Mouse (Mus musculus): Measurements from ENCODE around the gene 4930432K21Rik. TPM values are rescaled to one million over a fixed set of nuclear protein-coding genes. Genes with fewer than 3 reads are reported as not detected.

Gene 4930432K21Rik
- polyA plus RNA-seq, 1 experiment, result not detected

DNA sequence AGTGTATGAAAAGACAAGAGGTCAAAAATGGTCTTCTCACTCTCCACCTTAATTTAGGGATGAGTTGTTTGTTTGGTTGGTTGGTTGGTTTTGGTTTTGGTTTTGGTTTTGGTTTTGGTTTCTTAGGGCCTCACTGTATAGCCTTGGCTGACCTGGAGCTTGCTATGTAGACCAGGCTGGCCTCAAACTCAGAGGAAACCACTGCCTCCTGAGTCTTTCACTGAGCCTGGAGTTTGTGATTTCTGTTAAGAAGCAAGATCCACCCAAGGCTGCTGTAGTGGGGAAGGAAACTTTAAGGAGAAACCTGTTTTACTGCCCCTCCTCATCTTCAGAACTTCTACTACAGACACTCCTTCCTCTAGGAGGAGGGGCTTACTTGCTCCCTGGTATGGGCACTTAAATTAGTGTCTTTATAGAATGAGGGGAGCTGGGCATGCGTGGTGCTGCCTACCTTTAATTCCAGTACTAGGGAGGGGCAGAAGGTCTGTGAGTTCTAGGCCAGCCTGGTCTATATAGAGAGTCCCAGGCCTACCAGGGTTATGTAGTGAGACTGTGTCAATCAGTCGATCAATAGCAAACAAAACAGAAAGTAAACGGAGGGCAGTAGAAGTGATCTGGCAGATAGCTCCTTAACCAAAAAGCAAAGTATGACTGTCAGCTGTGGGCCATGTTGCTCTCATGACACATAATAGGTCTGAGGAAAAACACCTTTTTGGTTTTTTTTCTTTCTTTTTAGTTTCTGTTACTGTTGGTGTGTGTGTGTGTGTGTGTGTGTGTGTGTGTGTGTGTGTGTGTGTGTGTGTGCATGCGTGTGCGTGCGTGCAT, 41.4 kb upstream of the 4930432K21Rik start:
- Histone ChIP-seq H3K4me1 (ENCODE audit: control insufficient read depth) (peaks cover 35% of the 10 kb centered on the region), H3K27me3 (ENCODE audit: control insufficient read depth) (no peaks in the 10 kb centered on the region), H3K9me3 (ENCODE audit: control insufficient read depth, low read length) (peaks cover 2% of the 10 kb centered on the region; the same call in 1 of the 2 replicates), H3K4me3 (replicated peaks) (no peak overlapping the region), H3K36me3 (ENCODE audit: control insufficient read depth) (peaks cover 17% of the 10 kb centered on the region)
- TF ChIP-seq TAL1 (IDR thresholded peaks at IDR 0.05; ENCODE audit: low read length), result no peak
- no peak for TF ChIP-seq GATA1 (IDR thresholded peaks at IDR 0.05; ENCODE audit: low read length)

DNA sequence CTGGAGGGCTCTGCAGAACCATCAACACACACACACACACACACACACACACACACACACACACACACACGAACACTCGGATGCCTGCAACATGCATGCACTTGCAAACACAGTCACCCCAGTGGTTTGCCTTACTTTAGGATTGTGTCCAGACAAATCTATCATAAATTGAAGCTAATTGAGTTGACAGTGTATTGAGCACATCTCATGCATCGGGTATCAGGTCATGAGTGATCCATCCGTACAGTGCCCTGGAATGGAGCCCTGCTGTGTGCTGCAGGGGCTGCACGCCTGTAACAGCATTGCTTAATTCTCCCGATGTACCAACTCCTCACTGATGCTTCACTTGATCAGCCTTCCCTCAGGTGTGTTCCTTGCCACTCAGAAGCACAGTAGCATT, 32.2 kb upstream of the 4930432K21Rik start:
- Histone ChIP-seq H3K9me3 (ENCODE audit: control insufficient read depth, low read length) (no peaks in the 10 kb centered on the region), H3K27me3 (ENCODE audit: control insufficient read depth) (no peaks in the 10 kb centered on the region)

GRCm38 (mm10) chr8:84122151-84122550, 25.7 kb upstream of the 4930432K21Rik start:
- H3K36me3 ChIP-seq (ENCODE audit: control insufficient read depth), result no peaks in the 10 kb centered on the region
- no peaks in the 10 kb centered on the region for H3K4me1 ChIP-seq (ENCODE audit: control insufficient read depth)
- H3K9me3 ChIP-seq (ENCODE audit: control insufficient read depth, low read length), result no peaks in the 10 kb centered on the region
- TF ChIP-seq TAL1 (IDR thresholded peaks at IDR 0.05; ENCODE audit: low read length), result no peak
- no peak for TF ChIP-seq GATA1 (IDR thresholded peaks at IDR 0.05; ENCODE audit: low read length)
- H3K4me3 ChIP-seq (replicated peaks), result no peak overlapping the region
- H3K27me3 ChIP-seq (ENCODE audit: control insufficient read depth), result no peaks in the 10 kb centered on the region

More for the DNA sequence above, 32.2 kb upstream of the 4930432K21Rik start:
- no peak overlapping the region for H3K4me3 ChIP-seq (replicated peaks)
- H3K36me3 ChIP-seq (ENCODE audit: control insufficient read depth), result no peaks in the 10 kb centered on the region
- H3K4me1 ChIP-seq (ENCODE audit: control insufficient read depth), result no peaks in the 10 kb centered on the region
- TF ChIP-seq TAL1 (IDR thresholded peaks at IDR 0.05; ENCODE audit: low read length), result no peak
- TF ChIP-seq GATA1 (IDR thresholded peaks at IDR 0.05; ENCODE audit: low read length), result no peak

DNA sequence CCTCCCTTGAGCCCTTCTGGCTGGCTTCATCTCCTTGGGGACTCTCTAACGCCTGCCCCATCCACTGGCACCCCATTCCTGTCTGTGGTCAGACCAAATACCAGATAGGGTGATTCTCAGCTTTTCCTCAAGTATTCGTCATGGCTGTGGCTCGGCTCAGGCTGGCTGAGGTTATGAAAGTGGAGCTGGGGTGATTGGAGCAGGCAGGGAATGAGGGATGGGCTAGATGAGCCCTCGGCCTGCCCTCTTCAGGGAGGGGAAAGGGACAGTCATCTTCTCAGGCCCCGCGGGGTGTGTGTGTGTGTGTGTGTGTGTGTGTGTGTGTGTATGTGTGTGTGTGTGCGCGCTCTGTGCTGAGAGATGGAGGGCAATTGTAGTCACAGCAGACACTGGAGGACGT, 22.2 kb upstream of the 4930432K21Rik start, which contains the start of gene Podnl1:
Gene Podnl1 (plus strand): TSS at position 334 of the 400 bp plus-strand sequence.
- Histone ChIP-seq H3K27me3 (ENCODE audit: control insufficient read depth) (no peaks in the 10 kb centered on the region; the same call in 1 of the 2 replicates), H3K36me3 (ENCODE audit: control insufficient read depth) (no peaks in the 10 kb centered on the region), H3K4me1 (ENCODE audit: control insufficient read depth) (no peaks in the 10 kb centered on the region), H3K9me3 (ENCODE audit: control insufficient read depth, low read length) (no peaks in the 10 kb centered on the region), H3K4me3 (replicated peaks) (no peak within 1 kb of the TSS)
- TF ChIP-seq TAL1 (IDR thresholded peaks at IDR 0.05; ENCODE audit: low read length) (no peak), GATA1 (IDR thresholded peaks at IDR 0.05; ENCODE audit: low read length) (no peak)

DNA sequence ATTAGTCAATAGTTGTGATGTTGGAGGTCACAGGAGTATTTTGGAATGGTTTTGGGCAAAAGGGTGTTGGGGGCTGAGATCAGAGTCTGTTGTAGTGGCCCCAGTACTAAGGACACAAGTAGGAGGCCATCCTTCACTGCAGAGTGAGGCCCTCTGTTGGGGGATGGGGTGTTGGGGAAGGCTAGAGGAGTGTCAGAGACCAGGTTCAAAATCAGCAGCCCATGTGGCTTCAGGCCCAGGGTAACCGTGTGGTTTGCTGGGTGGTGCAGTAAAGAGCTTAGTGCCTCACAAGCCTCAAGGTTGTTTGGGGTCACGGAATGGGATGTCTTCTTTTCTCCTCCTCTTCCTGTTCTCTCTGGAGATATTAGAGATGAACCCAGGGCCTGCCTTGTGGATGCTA, 21.1 kb upstream of the 4930432K21Rik start:
- peaks cover under 1% of the 10 kb centered on the region for H3K36me3 ChIP-seq (ENCODE audit: control insufficient read depth)
- H3K4me1 ChIP-seq (ENCODE audit: control insufficient read depth), result no peaks in the 10 kb centered on the region
- H3K4me3 ChIP-seq (replicated peaks), result no peak overlapping the region
- H3K9me3 ChIP-seq (ENCODE audit: control insufficient read depth, low read length), result no peaks in the 10 kb centered on the region
- no peaks in the 10 kb centered on the region; the same call in 1 of the 2 replicates for H3K27me3 ChIP-seq (ENCODE audit: control insufficient read depth)
- no peak for TF ChIP-seq TAL1 (IDR thresholded peaks at IDR 0.05; ENCODE audit: low read length)
- no peak for TF ChIP-seq GATA1 (IDR thresholded peaks at IDR 0.05; ENCODE audit: low read length)

- no peaks in the 10 kb centered on the region for H3K9me3 ChIP-seq (ENCODE audit: control insufficient read depth, low read length)
These were observed 20.5 kb upstream of the 4930432K21Rik start for GRCm38 (mm10) chr8:84127202-84127901.

DNA sequence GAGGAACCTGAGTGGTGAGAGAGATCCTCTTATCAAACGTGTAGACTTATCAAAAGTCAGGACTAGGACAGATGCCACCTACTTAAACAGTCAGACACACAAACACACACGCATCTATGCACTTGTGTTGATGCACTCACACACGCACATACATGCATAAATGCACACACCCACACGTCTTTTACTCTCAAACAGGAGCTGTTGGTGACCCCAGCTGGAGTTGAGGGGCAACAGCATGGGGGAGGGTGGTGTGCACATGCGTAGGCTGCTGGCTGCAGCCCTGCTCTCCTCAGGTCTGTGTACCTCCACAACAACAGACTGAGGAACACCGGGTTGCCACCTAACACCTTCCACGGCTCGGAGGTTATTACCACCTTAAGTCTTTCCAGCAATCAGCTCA, 19.5 kb upstream of the 4930432K21Rik start:
- Histone ChIP-seq H3K9me3 (ENCODE audit: control insufficient read depth, low read length) (no peaks in the 10 kb centered on the region), H3K36me3 (ENCODE audit: control insufficient read depth) (peaks cover 14% of the 10 kb centered on the region), H3K27me3 (ENCODE audit: control insufficient read depth) (no peaks in the 10 kb centered on the region; the same call in 1 of the 2 replicates), H3K4me3 (replicated peaks) (no peak overlapping the region), H3K4me1 (ENCODE audit: control insufficient read depth) (no peaks in the 10 kb centered on the region)
- no peak for TF ChIP-seq GATA1 (IDR thresholded peaks at IDR 0.05; ENCODE audit: low read length)
- TF ChIP-seq TAL1 (IDR thresholded peaks at IDR 0.05; ENCODE audit: low read length), result no peak

More at GRCm38 (mm10) chr8:84127202-84127901, 20.5 kb upstream of the 4930432K21Rik start:
- Histone ChIP-seq H3K4me1 (ENCODE audit: control insufficient read depth) (no peaks in the 10 kb centered on the region), H3K27me3 (ENCODE audit: control insufficient read depth) (no peaks in the 10 kb centered on the region; the same call in 1 of the 2 replicates), H3K36me3 (ENCODE audit: control insufficient read depth) (peaks cover 6% of the 10 kb centered on the region), H3K4me3 (replicated peaks) (no peak overlapping the region)
- TF ChIP-seq GATA1 (IDR thresholded peaks at IDR 0.05; ENCODE audit: low read length) (no peak), TAL1 (IDR thresholded peaks at IDR 0.05; ENCODE audit: low read length) (no peak)

DNA sequence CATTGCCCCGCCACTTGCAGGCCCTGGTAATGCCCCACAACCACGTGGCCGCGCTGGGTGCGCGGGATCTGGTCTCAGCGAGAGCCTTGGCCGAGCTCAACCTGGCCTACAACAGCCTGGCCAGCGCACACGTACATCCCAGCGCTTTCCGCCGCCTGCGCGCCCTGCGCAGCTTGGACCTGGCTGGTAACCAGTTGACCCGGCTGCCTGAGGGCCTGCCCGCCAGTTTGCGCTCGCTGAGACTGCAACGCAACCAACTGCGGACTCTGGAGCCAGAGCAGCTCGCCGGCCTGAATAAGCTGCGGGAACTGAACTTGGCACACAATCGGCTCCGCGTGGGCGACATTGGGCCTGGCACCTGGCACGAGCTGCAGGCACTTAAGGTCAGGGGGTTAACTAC, 17.0 kb upstream of the 4930432K21Rik start:
- H3K36me3 ChIP-seq (ENCODE audit: control insufficient read depth), result peaks cover 38% of the 10 kb centered on the region
- no peak overlapping the region for H3K4me3 ChIP-seq (replicated peaks)
- no peaks in the 10 kb centered on the region for H3K4me1 ChIP-seq (ENCODE audit: control insufficient read depth)
- H3K9me3 ChIP-seq (ENCODE audit: control insufficient read depth, low read length), result no peaks in the 10 kb centered on the region
- no peaks in the 10 kb centered on the region; the same call in 1 of the 2 replicates for H3K27me3 ChIP-seq (ENCODE audit: control insufficient read depth)
- no peak for TF ChIP-seq TAL1 (IDR thresholded peaks at IDR 0.05; ENCODE audit: low read length)
- no peak for TF ChIP-seq GATA1 (IDR thresholded peaks at IDR 0.05; ENCODE audit: low read length)

DNA sequence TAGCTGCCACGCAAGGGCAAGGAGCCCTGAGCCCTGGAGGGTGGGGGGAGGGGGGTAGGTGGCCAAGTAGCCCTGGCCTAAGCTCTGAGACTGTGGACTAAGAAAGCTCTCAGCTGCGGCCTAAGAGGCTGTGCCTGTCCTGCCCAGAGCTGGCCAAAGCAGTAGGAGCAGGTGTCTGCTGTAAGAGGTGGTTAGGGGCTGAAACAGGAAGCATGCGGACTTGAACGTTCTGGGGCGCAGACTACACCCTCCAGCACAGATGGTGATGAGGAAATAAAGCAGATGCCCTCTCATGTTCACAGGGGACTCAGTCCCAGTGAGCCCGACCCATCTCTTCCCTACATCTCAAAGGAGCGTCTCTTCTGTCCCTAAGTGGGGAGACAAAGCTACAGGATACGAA, 15.6 kb upstream of the 4930432K21Rik start:
- no peak for TF ChIP-seq GATA1 (IDR thresholded peaks at IDR 0.05; ENCODE audit: low read length)
- TF ChIP-seq TAL1 (IDR thresholded peaks at IDR 0.05; ENCODE audit: low read length), result no peak
- Histone ChIP-seq H3K4me3 (replicated peaks) (no peak overlapping the region), H3K36me3 (ENCODE audit: control insufficient read depth) (peaks cover 52% of the 10 kb centered on the region), H3K4me1 (ENCODE audit: control insufficient read depth) (no peaks in the 10 kb centered on the region), H3K27me3 (ENCODE audit: control insufficient read depth) (no peaks in the 10 kb centered on the region; the same call in 1 of the 2 replicates), H3K9me3 (ENCODE audit: control insufficient read depth, low read length) (no peaks in the 10 kb centered on the region)
